Mouse (Mus musculus) G1E (cell line): Measurements from ENCODE around the gene Lrrfip2.

Source experiments
- CTCF ChIP-seq: IDR thresholded peaks from 2 replicates; pipeline ENCODE4 v1.5.1; 2012; ENCODE audit warnings: low read depth, low read length, inconsistent platforms, mixed read lengths
- GATA1 ChIP-seq: IDR thresholded peaks from 2 replicates; pipeline ENCODE4 v1.6.1; 2012; ENCODE audit warnings: borderline replicate concordance, low read length, inconsistent platforms, mixed read lengths
- TAL1 ChIP-seq: conservative IDR thresholded peaks from 2 replicates; pipeline ENCODE4 v1.6.1; 2012; ENCODE audit warnings: low read depth, low read length, inconsistent platforms, mixed read lengths

DNA sequence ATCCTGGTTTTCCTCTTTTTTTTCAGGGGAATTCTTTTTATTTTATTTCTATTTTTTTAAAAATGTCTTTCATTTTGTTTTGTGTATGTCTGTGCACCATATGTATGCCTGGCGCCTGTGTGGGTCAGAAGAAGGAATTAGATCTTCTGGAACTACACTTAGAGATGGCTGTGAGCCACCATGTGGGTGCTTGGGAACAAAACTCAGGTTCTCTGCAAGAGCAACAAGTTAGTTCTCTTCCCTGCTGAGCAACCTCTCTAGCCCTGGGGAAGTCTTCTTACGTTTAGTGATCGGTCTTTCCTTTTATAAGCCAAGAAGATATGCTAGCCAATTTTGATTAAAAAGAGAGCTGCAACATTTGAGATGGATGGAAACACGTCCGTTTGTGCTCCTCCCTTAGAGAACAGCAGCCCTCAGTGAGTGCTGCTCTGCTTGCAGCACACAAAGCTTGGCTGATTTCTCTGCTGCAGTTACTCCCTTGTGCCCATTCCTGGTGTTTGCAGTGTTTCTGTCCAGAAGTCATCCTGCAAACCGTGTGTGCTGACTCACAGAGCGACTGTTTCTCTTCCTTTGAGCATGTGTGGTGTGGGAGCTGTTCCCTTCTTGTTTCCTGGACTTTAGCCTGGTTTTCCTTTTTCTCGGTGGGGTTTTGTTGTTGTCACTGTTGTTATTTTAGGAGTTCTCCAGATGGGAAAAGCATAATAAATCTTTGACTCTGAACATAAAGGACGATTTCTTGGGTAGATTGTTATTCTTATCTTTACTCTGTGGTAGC, 87.4 kb downstream of the Lrrfip2 start:
- TF ChIP-seq CTCF: no peak
- TF ChIP-seq GATA1: no peak
- no peak for TF ChIP-seq TAL1
